Mouse (Mus musculus) cerebellum, adult 9-11 months (tissue): Measurements from ENCODE around the gene Olfr1305.

Source experiments
- DNase-seq: peaks from one replicate; pipeline ENCODE4 v3.0.0; 2022

Gene Olfr1305

GRCm38 (mm10) chr2:111877049-111877448 is at the start of gene Olfr1305:
Gene Olfr1305 (minus strand): TSS chr2:111877149.
- no peak for DNase-seq

GRCm38 (mm10) chr2:111916171-111916570 is 39.2 kb upstream of the Olfr1305 start, which contains the start of gene Olfr1306:
Gene Olfr1306 (minus strand): TSS chr2:111916271.
- no peak for DNase-seq

- DNase-seq: no peak
Observed at GRCm38 (mm10) chr2:111820240-111820639, 56.7 kb downstream of the Olfr1305 start, which contains the start of gene Olfr1303. Gene Olfr1303 (minus strand): TSS chr2:111820340.
